Mouse (Mus musculus): ENCODE data around the gene Ints3. TPM values are rescaled to one million over a fixed set of nuclear protein-coding genes. Genes with fewer than 3 reads are reported as not detected.

The Ints3 gene
- polyA plus RNA-seq, 1 experiment from 2014 or later: 43.6 TPM

Other genes with a start within 250 kb of the Ints3 start
- 1,310 and 1,325 TPM in 2 replicates for gene Rps27, start 220.0 kb downstream of the Ints3 start, polyA plus RNA-seq (2016; fragmentation: Nextera tagmentation; extraction: Ambion mirVana)
- 27.7 and 30.6 TPM in 2 replicates for gene Rab13, start 219.9 kb downstream of the Ints3 start, polyA plus RNA-seq (2016; fragmentation: Nextera tagmentation; extraction: Ambion mirVana)
- 90.5 and 97.3 TPM in 2 replicates for gene Jtb, start 202.0 kb downstream of the Ints3 start, polyA plus RNA-seq (2016; fragmentation: Nextera tagmentation; extraction: Ambion mirVana)
- gene Creb3l4, start 190.1 kb downstream of the Ints3 start, polyA plus RNA-seq (2016; fragmentation: Nextera tagmentation; extraction: Ambion mirVana): 8.5 and 9.7 TPM in 2 replicates
- gene Slc39a1, start 185.4 kb downstream of the Ints3 start, polyA plus RNA-seq (2016; fragmentation: Nextera tagmentation; extraction: Ambion mirVana): 63.3 and 63.5 TPM in 2 replicates
- gene Crtc2, start 179.5 kb downstream of the Ints3 start, polyA plus RNA-seq (2016; fragmentation: Nextera tagmentation; extraction: Ambion mirVana): 20.3 and 21.7 TPM in 2 replicates
- 5.7 and 8.0 TPM in 2 replicates for gene Dennd4b, start 168.4 kb downstream of the Ints3 start, polyA plus RNA-seq (2016; fragmentation: Nextera tagmentation; extraction: Ambion mirVana)
- gene Gatad2b, start 140.4 kb downstream of the Ints3 start, polyA plus RNA-seq (2016; fragmentation: Nextera tagmentation; extraction: Ambion mirVana): 16.6 and 18.2 TPM in 2 replicates
- 42.8 and 44.8 TPM in 2 replicates for gene Slc27a3, start 43.7 kb downstream of the Ints3 start, polyA plus RNA-seq (2016; fragmentation: Nextera tagmentation; extraction: Ambion mirVana)
- gene Npr1, start 32.2 kb upstream of the Ints3 start, polyA plus RNA-seq (2016; fragmentation: Nextera tagmentation; extraction: Ambion mirVana): 4.0 and 5.0 TPM in 2 replicates
- 301 and 311 TPM in 2 replicates for gene Ilf2, start 42.5 kb upstream of the Ints3 start, polyA plus RNA-seq (2016; fragmentation: Nextera tagmentation; extraction: Ambion mirVana)
- gene Snapin, start 57.4 kb upstream of the Ints3 start, polyA plus RNA-seq (2016; fragmentation: Nextera tagmentation; extraction: Ambion mirVana): 74.0 and 76.3 TPM in 2 replicates
- gene Chtop, start 75.9 kb upstream of the Ints3 start, polyA plus RNA-seq (2016; fragmentation: Nextera tagmentation; extraction: Ambion mirVana): 197 and 209 TPM in 2 replicates
- gene S100a1, start 80.8 kb upstream of the Ints3 start, polyA plus RNA-seq (2016; fragmentation: Nextera tagmentation; extraction: Ambion mirVana): 10.3 and 11.2 TPM in 2 replicates
- 15.0 and 17.4 TPM in 2 replicates for gene S100a13, start 80.8 kb upstream of the Ints3 start, polyA plus RNA-seq (2016; fragmentation: Nextera tagmentation; extraction: Ambion mirVana)
- 1.5 and 2.2 TPM in 2 replicates for gene S100a14, start 93.2 kb upstream of the Ints3 start, polyA plus RNA-seq (2016; fragmentation: Nextera tagmentation; extraction: Ambion mirVana)
- 56.1 and 58.0 TPM in 2 replicates for gene S100a16, start 103.6 kb upstream of the Ints3 start, polyA plus RNA-seq (2016; fragmentation: Nextera tagmentation; extraction: Ambion mirVana)
- not detected in 2 replicates for gene S100a3, start 127.0 kb upstream of the Ints3 start, polyA plus RNA-seq (2016; fragmentation: Nextera tagmentation; extraction: Ambion mirVana)
- not detected in 2 replicates for gene S100a2, start 156.6 kb upstream of the Ints3 start, polyA plus RNA-seq (2016; fragmentation: Nextera tagmentation; extraction: Ambion mirVana)
- gene Gm42674, start 168.3 kb upstream of the Ints3 start, polyA plus RNA-seq (2016; fragmentation: Nextera tagmentation; extraction: Ambion mirVana): not detected in 2 replicates
- 4.0 and 7.2 TPM in 2 replicates for gene S100a4, start 170.1 kb upstream of the Ints3 start, polyA plus RNA-seq (2016; fragmentation: Nextera tagmentation; extraction: Ambion mirVana)
- 0.85 and 0.91 TPM in 2 replicates for gene S100a5, start 174.9 kb upstream of the Ints3 start, polyA plus RNA-seq (2016; fragmentation: Nextera tagmentation; extraction: Ambion mirVana)
- 37.8 and 42.0 TPM in 2 replicates for gene S100a6, start 179.3 kb upstream of the Ints3 start, polyA plus RNA-seq (2016; fragmentation: Nextera tagmentation; extraction: Ambion mirVana)
- 0.13 and 0.36 TPM in 2 replicates for gene S100a7a, start 220.4 kb upstream of the Ints3 start, polyA plus RNA-seq (2016; fragmentation: Nextera tagmentation; extraction: Ambion mirVana)
- 16.8 and 18.3 TPM in 2 replicates for gene S100a8, start 235.4 kb upstream of the Ints3 start, polyA plus RNA-seq (2016; fragmentation: Nextera tagmentation; extraction: Ambion mirVana)